Mouse (Mus musculus): ENCODE measurements at regions not wholly inside any gene's neighbourhood (a gene's known extent, or its start where the extent isn't known, plus 50 kb on each side); places are given as distances from the start of the nearest gene placed in this dataset.

DNA sequence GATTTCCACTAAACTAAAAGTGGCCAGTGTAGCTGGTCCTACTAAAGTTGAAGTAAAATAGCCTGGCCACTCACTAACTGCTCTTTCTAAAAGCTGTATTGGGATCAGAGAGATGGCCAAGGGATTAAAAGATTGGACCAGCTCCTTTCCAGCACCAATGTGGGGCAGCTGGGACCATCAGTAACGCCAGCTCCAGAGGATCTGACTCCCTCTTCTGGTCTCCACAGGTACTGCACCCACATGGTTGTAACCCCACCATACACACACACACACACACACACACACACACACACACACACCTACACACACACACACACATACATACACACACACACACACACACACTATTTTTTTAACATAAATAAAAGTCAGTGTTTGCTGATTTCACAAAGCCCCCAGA, 122.1 kb upstream of the Topaz1 start:
- DNase-seq (ENCODE audit: low read depth, low spot score): peak; percentile 8

DNA sequence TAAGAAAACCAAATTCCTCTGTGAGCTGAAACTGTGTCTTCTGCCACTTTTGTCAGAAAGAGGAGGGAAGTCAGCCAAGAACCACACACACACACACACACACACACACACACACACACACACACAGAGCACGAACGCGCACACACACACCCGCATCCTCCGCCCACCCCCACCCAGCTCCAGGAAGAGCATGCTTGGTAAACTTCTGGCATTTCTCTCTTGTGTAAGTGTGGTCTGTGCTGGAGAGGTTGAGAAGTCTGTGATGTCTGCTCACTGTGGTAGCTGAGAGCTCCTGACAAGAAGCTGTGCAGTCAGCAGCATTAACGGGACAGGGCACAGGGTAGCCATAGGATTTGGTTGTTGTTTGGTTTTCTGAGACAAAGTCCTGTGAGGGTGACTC, 120.8 kb upstream of the Topaz1 start:
- DNase-seq (ENCODE audit: low read depth, low spot score): no peak

DNA sequence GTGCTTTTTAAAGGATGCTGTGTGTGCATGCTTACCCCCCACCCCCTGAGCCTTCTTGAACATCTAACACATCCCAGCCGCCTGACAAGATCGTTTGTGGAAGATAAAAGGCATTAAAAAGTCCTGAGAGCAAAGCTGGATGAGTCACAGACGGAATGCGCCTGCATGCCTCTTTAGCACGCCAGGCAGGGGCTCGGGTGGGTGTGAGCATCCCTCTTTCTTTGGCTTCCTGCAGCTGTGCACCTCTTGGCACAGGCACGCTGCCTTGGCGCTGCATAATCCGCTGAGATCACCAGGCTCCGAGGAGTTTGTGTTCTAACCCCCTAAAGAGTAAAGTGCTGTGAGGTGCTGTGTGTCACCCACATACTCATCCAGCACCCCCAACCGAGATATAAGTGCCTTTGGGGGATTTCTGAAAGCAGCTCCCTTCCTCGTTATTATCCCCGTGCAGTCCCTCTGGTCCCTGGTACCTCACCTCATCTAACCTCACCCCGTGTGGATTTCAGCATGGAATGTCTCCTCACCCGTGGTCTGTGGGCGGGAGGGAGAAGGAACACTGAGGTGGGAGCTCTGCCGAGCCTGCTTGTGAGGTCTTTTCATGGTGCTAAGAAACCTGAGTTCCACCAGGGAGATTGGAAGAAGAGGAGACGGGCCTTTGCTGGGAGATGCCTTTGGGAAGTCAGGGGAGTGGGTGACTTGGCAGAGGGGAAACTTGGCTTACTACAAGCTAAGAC, 117.8 kb upstream of the Topaz1 start:
- DNase-seq (ENCODE audit: low read depth, low spot score): no peak

DNA sequence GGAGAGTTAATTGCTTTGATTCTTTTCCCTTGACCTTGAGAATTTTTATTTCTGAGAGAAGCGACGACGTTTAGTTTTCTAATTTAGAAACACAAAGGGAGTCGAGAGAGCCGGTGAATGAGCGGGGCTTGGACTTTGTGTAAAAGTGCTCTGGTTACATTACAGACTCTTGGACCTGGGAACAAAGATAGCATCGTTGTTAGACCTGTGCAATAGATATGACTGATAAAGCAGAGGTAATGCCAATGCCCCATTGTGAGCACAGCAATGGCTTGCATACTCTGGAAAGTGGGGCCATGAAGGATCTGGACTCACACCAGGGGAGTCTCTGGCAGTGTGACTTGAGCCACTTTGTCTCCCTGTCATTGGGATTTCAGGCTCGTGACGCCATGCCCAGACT, 115.4 kb upstream of the Topaz1 start:
- DNase-seq (ENCODE audit: low read depth, low spot score): no peak

DNA sequence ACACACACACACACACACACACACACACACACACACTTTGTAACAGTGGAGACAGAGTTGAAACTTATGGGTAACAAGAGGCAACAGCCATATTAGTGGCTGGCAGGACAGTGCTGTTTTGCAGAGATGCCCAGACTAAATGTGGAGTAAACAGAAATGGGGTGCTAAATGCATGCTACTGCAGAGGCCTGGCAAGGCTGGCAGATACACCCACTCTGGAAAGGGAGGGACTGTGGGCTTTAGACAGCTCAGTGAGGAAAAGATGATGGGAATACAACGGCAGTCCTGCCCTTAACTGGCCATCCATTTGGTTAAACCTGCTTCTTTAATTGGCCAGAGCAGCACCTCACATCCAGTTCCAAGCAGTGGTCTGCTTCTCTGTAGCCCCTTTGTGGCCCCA, 113.7 kb upstream of the Topaz1 start:
- DNase-seq (ENCODE audit: low read depth, low spot score): no peak

DNA sequence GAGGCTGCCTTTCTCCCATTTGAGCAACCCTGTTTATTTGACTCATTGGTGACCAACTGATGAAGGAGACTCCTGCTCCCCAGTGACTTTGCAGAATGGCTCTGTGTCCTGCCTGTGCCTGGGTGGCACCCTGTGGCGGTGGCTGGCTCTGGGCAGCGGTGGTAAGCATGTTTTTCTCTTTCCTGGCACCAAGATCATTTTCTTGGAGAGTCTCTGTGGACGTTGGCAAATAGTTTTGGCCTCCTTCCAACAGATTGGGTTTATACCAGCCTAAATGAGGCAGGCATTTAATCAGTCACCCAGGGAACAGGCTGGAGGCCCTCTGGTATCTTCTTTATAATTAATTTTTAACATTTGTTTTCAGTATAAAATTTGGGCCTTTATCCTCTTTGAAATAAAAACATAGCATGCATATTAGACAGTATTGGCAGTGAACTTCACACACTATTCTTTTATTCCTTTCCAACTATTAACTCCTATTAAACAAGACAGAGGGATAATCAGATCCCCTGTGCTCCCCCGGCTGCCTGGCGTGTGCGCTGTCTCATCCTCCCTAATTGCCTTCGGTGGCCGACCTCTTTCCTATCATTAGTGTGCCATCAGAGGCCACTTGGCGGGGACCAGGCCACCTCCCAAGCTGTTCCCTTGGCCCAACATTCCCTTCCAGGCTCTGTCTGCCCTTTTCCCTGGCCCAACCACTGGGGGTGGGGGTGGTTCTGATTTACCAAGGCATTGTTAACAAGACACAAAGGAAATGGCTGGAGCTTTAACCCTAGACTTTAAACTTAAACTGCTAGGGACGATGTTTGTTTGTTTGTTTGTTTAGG, 111.8 kb upstream of the Topaz1 start:
- DNase-seq (ENCODE audit: low read depth, low spot score): no peak

DNA sequence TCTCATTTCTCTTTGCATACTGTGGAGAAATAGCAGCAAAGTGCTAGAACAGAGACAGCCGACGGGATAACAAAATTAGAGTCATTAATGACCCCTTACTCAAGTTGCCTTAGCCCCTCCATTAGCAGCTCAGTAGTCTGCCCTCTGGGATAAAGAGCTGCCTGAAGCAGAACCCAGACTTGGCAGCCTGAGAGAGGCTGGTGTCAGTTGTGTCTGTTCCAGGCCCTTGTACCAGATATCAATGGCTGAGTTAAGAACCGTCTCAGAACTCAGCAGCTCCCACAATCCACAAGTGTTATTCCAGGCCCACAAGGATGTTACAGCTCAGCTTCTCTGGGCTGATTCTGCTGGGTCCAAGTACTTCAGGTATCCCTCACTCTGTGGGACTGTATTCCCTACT, 109.6 kb upstream of the Topaz1 start:
- DNase-seq (ENCODE audit: low read depth, low spot score): no peak

DNA sequence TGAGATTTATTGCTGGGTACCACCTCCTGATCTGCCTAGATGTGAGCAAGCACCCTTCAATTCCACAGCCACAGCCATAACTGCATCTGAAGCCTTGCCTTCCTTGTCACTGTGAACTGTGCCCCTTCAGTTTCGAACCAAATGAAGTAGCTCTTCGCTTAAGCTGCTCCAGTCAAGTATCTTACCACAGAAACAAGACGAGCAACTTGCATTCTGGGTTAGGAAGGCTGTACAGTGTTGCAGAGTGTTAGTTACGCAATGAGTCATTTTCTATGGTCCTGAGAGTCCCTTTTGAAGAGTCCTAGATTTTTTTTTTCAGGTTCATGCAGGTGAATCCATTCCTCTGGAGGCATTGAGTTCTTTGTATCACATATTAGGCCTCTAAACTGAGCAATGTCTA, 107.9 kb upstream of the Topaz1 start:
- DNase-seq (ENCODE audit: low read depth, low spot score): no peak

DNA sequence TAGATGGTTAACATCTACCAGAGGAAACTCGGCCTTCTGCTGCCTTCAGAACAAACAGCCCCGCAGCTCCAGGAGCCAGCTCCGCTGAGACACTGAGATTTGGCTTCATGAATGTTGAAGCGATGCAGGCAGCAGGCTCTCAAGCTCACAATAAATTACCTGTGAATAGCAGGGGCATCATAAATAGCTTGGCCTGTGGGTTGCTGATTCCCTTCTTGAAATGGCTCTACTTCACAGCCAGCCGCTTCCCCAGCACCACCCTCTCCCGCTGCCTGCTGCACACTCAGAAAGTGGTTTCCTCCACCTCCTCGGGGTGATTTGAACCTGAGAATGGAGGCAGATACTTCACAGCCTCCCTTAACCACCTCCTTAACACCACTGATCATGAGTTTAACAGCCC, 104.2 kb upstream of the Topaz1 start:
- DNase-seq (ENCODE audit: low read depth, low spot score): no peak

DNA sequence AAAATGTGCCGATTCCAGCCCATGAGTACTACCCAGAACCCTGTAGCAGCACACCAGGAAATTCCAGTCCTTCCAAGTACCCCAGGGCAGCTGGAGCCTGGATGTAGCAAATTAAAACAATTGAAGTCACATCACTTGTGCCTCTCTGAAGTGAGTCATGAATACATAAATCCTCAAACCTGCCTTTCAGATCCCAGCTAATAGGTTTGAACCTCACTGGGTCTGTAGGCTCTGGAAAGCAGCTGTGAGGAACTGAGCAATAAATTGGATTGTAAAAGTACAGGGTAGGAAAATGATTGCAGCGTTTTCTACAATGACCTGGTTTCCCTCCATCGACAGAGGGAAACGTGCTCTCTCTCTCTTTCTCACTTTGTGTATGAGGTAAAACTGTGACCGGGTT, 101.6 kb upstream of the Topaz1 start:
- no peak for DNase-seq (ENCODE audit: low read depth, low spot score)

DNA sequence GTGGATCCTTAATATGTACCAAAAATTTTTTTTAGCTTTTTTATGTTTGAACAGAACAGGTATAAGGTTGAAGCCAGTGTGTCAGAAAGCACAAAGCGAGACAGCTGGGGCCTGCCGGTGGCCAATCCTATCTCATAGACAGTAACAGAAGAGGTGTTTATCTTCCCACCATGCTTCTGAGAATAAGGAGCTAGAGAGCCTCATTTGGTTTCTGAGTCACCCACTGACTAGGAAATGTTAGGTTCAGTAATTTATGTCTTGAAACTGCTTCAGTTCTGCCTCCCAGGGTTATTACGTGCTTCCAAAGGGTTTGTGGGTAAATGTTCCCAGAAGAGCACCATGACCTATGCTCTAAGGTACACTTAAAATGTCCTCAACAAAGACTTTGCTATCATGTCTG, 96.3 kb upstream of the Topaz1 start:
- DNase-seq (ENCODE audit: low read depth, low spot score): no peak

DNA sequence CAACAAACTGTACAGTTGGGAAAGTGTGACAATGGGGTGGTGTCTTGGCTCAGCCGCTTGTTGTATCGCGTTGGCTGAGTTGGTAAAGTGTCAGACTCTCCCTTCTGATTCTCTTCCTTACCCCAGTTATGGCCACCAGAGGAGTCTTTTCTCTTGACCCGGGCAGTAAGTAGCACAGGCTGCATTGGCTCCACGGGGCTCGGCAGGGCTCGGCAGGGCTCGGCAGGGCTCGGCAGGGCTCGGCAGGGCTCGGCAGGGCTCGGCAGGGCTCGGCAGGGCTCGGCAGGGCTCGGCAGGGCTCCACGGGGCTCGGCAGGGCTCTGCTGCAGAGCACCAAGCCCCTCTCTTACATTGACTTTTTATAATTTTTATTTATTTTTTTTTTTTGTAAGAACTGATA, 91.6 kb upstream of the Topaz1 start:
- peak; percentile 2 for DNase-seq (ENCODE audit: low read depth, low spot score)

DNA sequence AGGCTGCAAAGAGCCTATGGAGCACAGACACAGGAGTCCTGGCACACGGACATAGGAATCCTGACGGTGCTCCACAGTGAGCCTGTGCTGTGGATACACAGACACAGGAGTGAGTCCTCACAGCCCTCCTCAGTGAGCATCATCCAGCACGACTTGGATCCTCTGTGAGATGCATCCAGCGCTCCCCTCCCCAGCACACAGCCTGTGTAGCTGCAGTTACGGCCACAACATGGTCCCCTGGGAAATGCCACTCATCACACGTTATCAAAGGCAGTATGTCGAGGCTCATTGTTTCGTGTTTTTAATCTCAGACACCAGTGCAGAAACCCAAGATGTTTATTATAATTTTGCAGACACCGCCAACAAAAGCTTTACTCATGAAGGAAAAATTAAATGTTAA, 87.1 kb upstream of the Topaz1 start:
- DNase-seq (ENCODE audit: low read depth, low spot score): no peak

DNA sequence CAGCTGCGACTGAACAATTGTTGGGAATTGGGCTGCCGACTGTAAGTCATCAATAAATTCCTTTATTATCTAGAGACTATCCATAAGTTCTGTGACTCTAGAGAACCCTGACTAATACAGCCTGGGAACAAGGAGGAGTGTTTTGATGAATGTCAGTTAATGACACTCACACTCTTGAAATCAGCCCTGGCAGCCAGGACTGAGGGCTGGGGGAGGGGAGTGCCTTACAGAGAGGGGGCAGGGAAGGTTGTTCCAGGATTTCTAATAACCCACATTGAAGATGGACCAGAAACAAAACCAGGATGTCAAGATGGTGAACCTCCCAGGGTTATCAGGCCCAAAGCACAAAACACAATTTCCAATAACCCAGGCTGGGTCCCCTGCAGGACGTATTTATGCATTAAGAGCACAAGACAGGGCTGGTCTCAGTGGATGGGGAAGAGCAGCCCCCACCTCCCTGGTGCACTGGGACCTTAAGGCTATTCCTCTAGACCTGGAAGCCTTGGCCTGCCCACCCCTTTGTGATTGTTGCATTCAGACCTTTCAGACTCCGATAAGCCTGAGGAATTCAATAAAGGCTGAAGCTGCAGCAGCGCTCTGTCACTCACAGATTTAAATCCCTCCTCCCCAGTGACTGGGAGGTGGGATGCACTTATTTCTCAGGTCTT, 80.0 kb upstream of the Topaz1 start:
- DNase-seq (ENCODE audit: low read depth, low spot score): no peak

DNA sequence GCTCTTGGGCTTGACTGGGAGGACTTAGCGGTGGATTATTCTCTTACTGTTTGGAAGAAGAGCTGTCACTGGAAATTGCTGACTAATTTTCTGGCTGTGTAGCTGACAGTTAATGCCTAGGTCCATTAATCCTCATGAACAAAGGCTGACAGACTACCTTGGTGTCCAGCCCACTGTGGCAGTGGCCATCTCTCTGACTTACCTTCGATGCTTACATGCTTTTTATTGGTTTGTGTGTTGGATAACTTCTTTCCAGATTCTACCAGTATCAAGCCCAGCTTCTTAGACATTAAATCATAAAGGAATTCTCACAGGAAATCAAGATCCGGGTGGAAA, 79.5 kb upstream of the Topaz1 start:
- no peak for DNase-seq (ENCODE audit: low read depth, low spot score)

DNA sequence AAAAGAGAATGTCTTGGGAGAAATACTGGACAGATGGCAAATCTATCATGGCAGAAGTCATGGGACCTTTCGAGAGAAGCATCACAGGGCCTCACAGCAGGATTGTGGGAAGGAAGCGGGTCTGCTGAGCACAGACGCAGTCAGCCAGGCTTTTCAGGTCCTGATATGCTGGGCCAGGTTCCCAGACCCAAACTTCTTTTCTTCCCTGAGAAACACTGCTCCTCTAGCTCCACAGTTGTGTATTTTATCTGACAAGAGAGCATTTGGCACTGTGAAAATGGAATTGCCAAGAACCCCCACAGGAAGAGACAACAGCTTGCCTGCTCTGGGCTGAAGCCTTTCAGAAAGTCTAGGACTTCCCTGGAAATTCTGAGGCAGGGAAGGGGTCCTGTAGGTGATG, 73.4 kb upstream of the Topaz1 start:
- DNase-seq (ENCODE audit: low read depth, low spot score): no peak

DNA sequence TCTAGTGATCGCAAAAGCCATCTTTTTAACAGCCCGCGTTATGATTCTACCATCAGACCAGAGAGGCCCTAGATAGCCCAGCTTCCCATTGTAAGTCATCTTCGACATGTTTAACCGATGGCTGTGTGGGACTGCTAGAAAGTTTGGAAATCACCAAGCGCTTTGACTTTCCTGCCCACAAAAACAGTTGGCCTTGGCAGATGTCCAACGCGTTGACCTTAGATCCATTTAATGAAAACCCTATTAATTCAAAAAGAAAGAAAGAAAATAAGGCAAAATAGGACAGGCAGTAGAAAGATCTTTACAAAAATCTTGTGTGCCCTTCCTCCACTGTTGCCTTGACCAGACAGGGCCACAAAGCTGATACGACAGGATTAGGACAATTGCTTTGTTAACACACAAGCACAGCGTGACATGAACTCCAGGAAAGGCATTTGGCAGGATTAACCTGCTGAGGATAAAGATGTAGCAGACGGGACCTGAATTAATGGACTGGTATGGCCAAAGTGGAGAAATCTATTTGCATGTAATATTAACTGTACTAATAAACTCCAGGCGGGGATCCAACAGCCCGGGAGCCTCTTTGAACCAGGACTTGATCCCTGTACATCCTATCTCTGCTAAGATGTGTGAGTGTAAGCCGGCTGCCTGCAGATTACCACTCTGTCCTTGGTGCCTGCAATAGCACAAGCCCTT, 69.0 kb upstream of the Topaz1 start:
- no peak for DNase-seq (ENCODE audit: low read depth, low spot score)

DNA sequence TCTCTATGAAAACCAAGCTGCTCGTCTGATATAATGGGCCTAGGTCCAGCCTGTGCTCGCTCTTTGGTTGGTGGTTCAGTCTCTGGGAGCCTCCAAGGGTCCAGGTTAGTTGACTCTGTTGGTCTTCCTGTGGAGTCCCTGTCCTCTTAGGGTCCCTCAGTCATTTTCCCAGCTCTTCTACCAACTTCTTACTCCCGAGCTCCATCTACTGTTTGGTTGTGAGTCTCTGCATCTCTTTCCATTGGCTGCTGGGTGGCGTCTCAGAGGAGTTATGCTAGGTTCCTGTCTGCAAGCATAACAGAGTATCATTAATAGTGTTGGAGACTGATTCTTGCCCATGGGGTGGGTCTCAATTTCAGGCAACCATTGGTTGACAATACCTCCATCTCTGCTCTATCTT, 60.0 kb upstream of the Topaz1 start:
- peak; percentile 27 for DNase-seq (ENCODE audit: low read depth, low spot score)

DNA sequence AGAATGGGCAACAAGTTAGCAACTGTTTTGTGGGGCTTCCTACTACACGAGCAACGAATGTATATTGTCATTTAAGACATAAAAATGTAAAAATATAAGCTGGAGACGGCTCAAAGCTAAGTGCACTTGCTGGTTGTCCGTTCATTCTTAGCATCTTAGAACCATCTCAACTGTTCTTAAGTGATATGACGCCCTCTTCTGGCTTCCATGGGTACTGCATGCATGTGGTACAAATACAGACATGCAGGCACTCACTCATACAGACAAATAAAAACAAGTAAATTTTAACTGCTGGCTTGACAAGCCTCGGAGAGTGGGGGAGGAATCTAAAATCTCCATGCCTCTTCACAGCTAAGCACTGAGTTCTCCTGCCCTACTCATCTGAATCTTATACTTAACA, 55.3 kb upstream of the Topaz1 start:
- peak; percentile 67 for DNase-seq (ENCODE audit: low read depth, low spot score)

DNA sequence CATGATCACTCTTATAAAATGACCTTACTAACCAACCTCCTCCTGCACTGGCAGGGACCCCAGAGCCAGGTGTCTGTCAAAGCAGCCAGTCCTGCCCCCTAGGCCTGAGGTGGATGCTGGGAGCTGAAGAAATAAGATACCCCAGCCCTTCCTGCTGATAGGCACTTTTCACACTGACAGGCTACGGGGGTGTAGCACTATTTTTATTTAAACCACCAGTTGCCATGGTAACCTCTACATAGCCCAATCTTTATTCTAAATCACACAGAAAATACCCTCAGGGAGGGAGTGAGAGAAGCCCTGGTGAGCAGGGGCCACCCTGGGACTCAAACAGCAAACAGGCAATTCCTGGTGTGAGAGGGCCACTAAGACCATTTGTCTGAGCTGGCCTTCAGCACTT, 51.4 kb upstream of the Topaz1 start:
- DNase-seq (ENCODE audit: low read depth, low spot score): no peak
